Mouse (Mus musculus): ENCODE measurements at regions not wholly inside any gene's neighbourhood (a gene's known extent, or its start where the extent isn't known, plus 50 kb on each side); places are given as distances from the start of the nearest gene placed in this dataset.

GRCm38 (mm10) chr11:111155023-111155422, 89.1 kb downstream of the Kcnj2 start:
- no peaks in the 10 kb centered on the region for H3K27me3 ChIP-seq
- no peak overlapping the region for H3K9ac ChIP-seq
- no peak overlapping the region for H3K27ac ChIP-seq
- no peaks in the 10 kb centered on the region for H3K36me3 ChIP-seq
- H3K4me2 ChIP-seq, result no peak overlapping the region
- WGBS, result 81% methylated on average over 7 of the region's 7 CpGs
- no peak for ATAC-seq (replicated peaks; ENCODE audit: low FRiP score)
- no peaks in the 10 kb centered on the region for H3K9me3 ChIP-seq (replicated peaks)
- H3K4me3 ChIP-seq (replicated peaks), result no peak overlapping the region
- H3K4me1 ChIP-seq, result no peaks in the 10 kb centered on the region

- 78% methylated on average over 7 of the region's 7 CpGs for WGBS
- Histone ChIP-seq H3K27me3 (no peaks in the 10 kb centered on the region), H3K27ac (no peak overlapping the region), H3K9ac (no peak overlapping the region), H3K4me2 (no peak overlapping the region), H3K9me3 (replicated peaks) (no peaks in the 10 kb centered on the region), H3K4me3 (replicated peaks) (no peak overlapping the region), H3K36me3 (no peaks in the 10 kb centered on the region), H3K4me1 (no peaks in the 10 kb centered on the region)
- ATAC-seq (replicated peaks; ENCODE audit: low FRiP score), result no peak
Observed at GRCm38 (mm10) chr11:111155747-111156146, 89.8 kb downstream of the Kcnj2 start.

GRCm38 (mm10) chr11:111159299-111159698, 93.3 kb downstream of the Kcnj2 start:
- WGBS, result 89% methylated on average over 2 of the region's 2 CpGs

GRCm38 (mm10) chr11:111164907-111165306, 98.9 kb downstream of the Kcnj2 start:
- H3K36me3 ChIP-seq, result no peaks in the 10 kb centered on the region
- no peak overlapping the region for H3K4me2 ChIP-seq
- ATAC-seq (replicated peaks; ENCODE audit: low FRiP score), result no peak
- no peaks in the 10 kb centered on the region for H3K27me3 ChIP-seq
- no peak overlapping the region for H3K9ac ChIP-seq
- no peaks in the 10 kb centered on the region for H3K9me3 ChIP-seq (replicated peaks)
- H3K27ac ChIP-seq, result no peak overlapping the region
- no peak overlapping the region for H3K4me3 ChIP-seq (replicated peaks)
- H3K4me1 ChIP-seq, result no peaks in the 10 kb centered on the region

More at GRCm38 (mm10) chr11:111159299-111159698, 93.3 kb downstream of the Kcnj2 start:
- Histone ChIP-seq H3K36me3 (no peaks in the 10 kb centered on the region), H3K27me3 (no peaks in the 10 kb centered on the region), H3K9ac (no peak overlapping the region), H3K9me3 (replicated peaks) (no peaks in the 10 kb centered on the region), H3K4me3 (replicated peaks) (no peak overlapping the region), H3K4me2 (no peak overlapping the region), H3K27ac (no peak overlapping the region), H3K4me1 (no peaks in the 10 kb centered on the region)
- no peak for ATAC-seq (replicated peaks; ENCODE audit: low FRiP score)

- no peaks in the 10 kb centered on the region for H3K4me1 ChIP-seq
- no peak for ATAC-seq (replicated peaks; ENCODE audit: low FRiP score)
- H3K36me3 ChIP-seq, result no peaks in the 10 kb centered on the region
- no peak overlapping the region for H3K27ac ChIP-seq
- H3K4me3 ChIP-seq (replicated peaks), result no peak overlapping the region
- no peak overlapping the region for H3K4me2 ChIP-seq
- WGBS, result 86% methylated on average over 5 of the region's 5 CpGs
- H3K27me3 ChIP-seq, result no peaks in the 10 kb centered on the region
- no peak overlapping the region for H3K9ac ChIP-seq
- no peaks in the 10 kb centered on the region for H3K9me3 ChIP-seq (replicated peaks)
Observed at GRCm38 (mm10) chr11:111170174-111170800, 104.3 kb downstream of the Kcnj2 start.

GRCm38 (mm10) chr11:111173525-111173924, 107.6 kb downstream of the Kcnj2 start:
- Histone ChIP-seq H3K9me3 (replicated peaks) (no peaks in the 10 kb centered on the region), H3K9ac (no peak overlapping the region), H3K4me3 (replicated peaks) (no peak overlapping the region), H3K4me2 (no peak overlapping the region), H3K27me3 (no peaks in the 10 kb centered on the region), H3K36me3 (no peaks in the 10 kb centered on the region), H3K4me1 (no peaks in the 10 kb centered on the region), H3K27ac (no peak overlapping the region)
- WGBS, result 93% methylated on average over 4 of the region's 4 CpGs
- no peak for ATAC-seq (replicated peaks; ENCODE audit: low FRiP score)

GRCm38 (mm10) chr11:111175566-111175965, 109.6 kb downstream of the Kcnj2 start:
- no peak overlapping the region for H3K27ac ChIP-seq
- H3K27me3 ChIP-seq, result no peaks in the 10 kb centered on the region
- WGBS, result 55% methylated on average over 3 of the region's 3 CpGs
- no peaks in the 10 kb centered on the region for H3K9me3 ChIP-seq (replicated peaks)
- no peak overlapping the region for H3K4me2 ChIP-seq
- no peak overlapping the region for H3K9ac ChIP-seq
- ATAC-seq (replicated peaks; ENCODE audit: low FRiP score), result no peak
- no peaks in the 10 kb centered on the region for H3K36me3 ChIP-seq
- no peak overlapping the region for H3K4me3 ChIP-seq (replicated peaks)
- no peaks in the 10 kb centered on the region for H3K4me1 ChIP-seq

GRCm38 (mm10) chr11:111177516-111177915, 111.6 kb downstream of the Kcnj2 start:
- 0 out of 2 replicates have a peak, but pooled peaks cover 2% of the 10 kb centered on the region for H3K9me3 ChIP-seq (replicated peaks)
- no peak overlapping the region for H3K9ac ChIP-seq
- no peaks in the 10 kb centered on the region for H3K4me1 ChIP-seq
- no peak overlapping the region for H3K4me3 ChIP-seq (replicated peaks)
- no peak overlapping the region for H3K27ac ChIP-seq
- no peaks in the 10 kb centered on the region for H3K27me3 ChIP-seq
- WGBS, result 87% methylated on average over 4 of the region's 4 CpGs
- no peaks in the 10 kb centered on the region for H3K36me3 ChIP-seq
- no peak overlapping the region for H3K4me2 ChIP-seq
- ATAC-seq (replicated peaks; ENCODE audit: low FRiP score), result no peak

GRCm38 (mm10) chr11:111197422-111197821, 131.5 kb downstream of the Kcnj2 start:
- Histone ChIP-seq H3K4me2 (no peak overlapping the region), H3K4me1 (no peaks in the 10 kb centered on the region), H3K4me3 (replicated peaks) (no peak overlapping the region), H3K36me3 (no peaks in the 10 kb centered on the region), H3K27ac (no peak overlapping the region), H3K9ac (no peak overlapping the region), H3K9me3 (replicated peaks) (no peaks in the 10 kb centered on the region), H3K27me3 (no peaks in the 10 kb centered on the region)
- WGBS, result 76% methylated on average over 4 of the region's 4 CpGs
- ATAC-seq (replicated peaks; ENCODE audit: low FRiP score), result no peak

GRCm38 (mm10) chr11:111200512-111200911, 134.5 kb downstream of the Kcnj2 start:
- Histone ChIP-seq H3K4me3 (replicated peaks) (no peak overlapping the region), H3K9ac (no peak overlapping the region), H3K27me3 (no peaks in the 10 kb centered on the region), H3K27ac (no peak overlapping the region), H3K4me2 (no peak overlapping the region), H3K4me1 (no peaks in the 10 kb centered on the region), H3K9me3 (replicated peaks) (no peaks in the 10 kb centered on the region), H3K36me3 (no peaks in the 10 kb centered on the region)
- 70% methylated on average over 2 of the region's 2 CpGs for WGBS
- ATAC-seq (replicated peaks; ENCODE audit: low FRiP score), result no peak

- Histone ChIP-seq H3K9ac (no peak overlapping the region), H3K27me3 (no peaks in the 10 kb centered on the region), H3K27ac (no peak overlapping the region), H3K36me3 (no peaks in the 10 kb centered on the region), H3K4me3 (replicated peaks) (no peak overlapping the region), H3K4me1 (no peaks in the 10 kb centered on the region), H3K4me2 (no peak overlapping the region), H3K9me3 (replicated peaks) (no peaks in the 10 kb centered on the region)
- ATAC-seq (replicated peaks; ENCODE audit: low FRiP score), result no peak
Observed at GRCm38 (mm10) chr11:111202780-111203179, 136.8 kb downstream of the Kcnj2 start.

GRCm38 (mm10) chr11:111210565-111210964, 144.6 kb downstream of the Kcnj2 start:
- ATAC-seq (replicated peaks; ENCODE audit: low FRiP score), result no peak
- no peak overlapping the region for H3K27ac ChIP-seq
- no peak overlapping the region for H3K4me2 ChIP-seq
- H3K27me3 ChIP-seq, result no peaks in the 10 kb centered on the region
- H3K4me3 ChIP-seq (replicated peaks), result no peak overlapping the region
- H3K9me3 ChIP-seq (replicated peaks), result no peaks in the 10 kb centered on the region
- H3K36me3 ChIP-seq, result no peaks in the 10 kb centered on the region
- H3K9ac ChIP-seq, result no peak overlapping the region
- peaks cover 6% of the 10 kb centered on the region; the same call in 1 of the 2 replicates for H3K4me1 ChIP-seq

- Histone ChIP-seq H3K27me3 (no peaks in the 10 kb centered on the region), H3K4me2 (no peak overlapping the region), H3K36me3 (no peaks in the 10 kb centered on the region), H3K9me3 (replicated peaks) (no peaks in the 10 kb centered on the region), H3K9ac (no peak overlapping the region), H3K4me3 (replicated peaks) (no peak overlapping the region), H3K27ac (no peak overlapping the region), H3K4me1 (peaks cover 6% of the 10 kb centered on the region; the same call in 1 of the 2 replicates)
- WGBS, result 79% methylated on average over 5 of the region's 5 CpGs
- no peak for ATAC-seq (replicated peaks; ENCODE audit: low FRiP score)
Observed at GRCm38 (mm10) chr11:111212038-111212701, 146.2 kb downstream of the Kcnj2 start.
